Mouse (Mus musculus) midbrain, embryonic 14.5 days (tissue): Measurements from ENCODE around the gene Man1c1. TPM values are rescaled to one million over a fixed set of nuclear protein-coding genes. Genes with fewer than 3 reads are reported as not detected.

ENCODE experiments used
- ATAC-seq: fragments of 200-750 bp; cut with Nextera tagmentation; 2 replicates; pipeline ENCODE4 v1.8.0; 2017; ENCODE audit warnings: moderate number of reproducible peaks, moderate library complexity; ENCODE audit not compliant: low FRiP score, low TSS enrichment
- DNase-seq: peaks from one replicate; pipeline ENCODE4 v3.0.0-alpha.2; 2015
- H3K27ac ChIP-seq: fragments of 300-500 bp; sonication (generic); replicated peaks from 2 replicates; pipeline ENCODE4 v1.5.1; 2014; ENCODE audit warnings: mild to moderate bottlenecking, low read depth, low read length, moderate library complexity
- H3K27me3 ChIP-seq: fragments of 300-500 bp; sonication (generic); 2 replicates; pipeline ENCODE4 v1.6.1; 2014; ENCODE audit warnings: low read length, control low read depth, mixed read lengths; ENCODE audit not compliant: control insufficient read depth, insufficient read depth
- H3K36me3 ChIP-seq: fragments of 300-500 bp; sonication (generic); 2 replicates; pipeline ENCODE4 v1.6.1; 2014; ENCODE audit warnings: low read length, control low read depth; ENCODE audit not compliant: control insufficient read depth, insufficient read depth
- H3K4me1 ChIP-seq: fragments of 300-500 bp; sonication (generic); 2 replicates; pipeline ENCODE4 v1.6.1; 2014; ENCODE audit warnings: mild to moderate bottlenecking, antibody characterized with exemption, low read length, control low read depth; ENCODE audit not compliant: control insufficient read depth, insufficient read depth
- H3K4me2 ChIP-seq: fragments of 300-500 bp; sonication (generic); 2 replicates; pipeline ENCODE4 v1.6.1; 2014; ENCODE audit warnings: mild to moderate bottlenecking, low read length, moderate library complexity
- H3K4me3 ChIP-seq: fragments of 300-500 bp; sonication (generic); replicated peaks from 2 replicates; pipeline ENCODE4 v1.5.1; 2014; ENCODE audit warnings: low read depth, low read length
- H3K9ac ChIP-seq: fragments of 300-500 bp; sonication (generic); replicated peaks from 2 replicates; pipeline ENCODE4 v1.6.1; 2014; ENCODE audit warnings: mild to moderate bottlenecking, low read length, moderate library complexity
- H3K9me3 ChIP-seq: fragments of 300-500 bp; sonication (generic); 2 replicates; pipeline ENCODE4 v1.6.1; 2016; ENCODE audit warnings: low read length, control low read depth, mixed read lengths; ENCODE audit not compliant: control insufficient read depth
- WGBS: fragments of 180-500 bp; shearing (Covaris S2); extraction: QIAGEN DNeasy Blood & Tissue Kit; methylation state at CpG from one replicate; pipeline ENCODE4 v1.1.7; 2014; 5-methylcytosine and 5-hydroxymethylcytosine counted together
- polyA plus RNA-seq: library from polyadenylated mRNA; unstranded; fragments of >200 nt; fragmentation: Nextera tagmentation; extraction: Ambion mirVana; gene quantifications from 2 replicates; pipeline ENCODE4 v1.2.1, GENCODE M21; 2014

Man1c1 gene
- polyA plus RNA-seq, 1 experiment from 2014 or later: 4.9 TPM

- Histone ChIP-seq H3K36me3 (no peaks in the 10 kb centered on the region), H3K9me3 (no peaks in the 10 kb centered on the region), H3K9ac (no peak overlapping the region), H3K4me2 (no peak overlapping the region), H3K27me3 (no peaks in the 10 kb centered on the region), H3K4me1 (no peaks in the 10 kb centered on the region), H3K27ac (no peak overlapping the region), H3K4me3 (no peak overlapping the region)
- DNase-seq: no peak
- ATAC-seq: no peak
- WGBS: 87% methylated on average over 21 of the region's 21 CpGs
Observed at GRCm38 (mm10) chr4:134645042-134645948, 58.8 kb downstream of the Man1c1 start.

- no peak for DNase-seq
- H3K27me3 ChIP-seq: no peaks in the 10 kb centered on the region
- no peaks in the 10 kb centered on the region for H3K36me3 ChIP-seq
- no peak overlapping the region for H3K4me3 ChIP-seq
- no peaks in the 10 kb centered on the region for H3K4me1 ChIP-seq
- no peak overlapping the region for H3K4me2 ChIP-seq
- WGBS: 92% methylated on average over 6 of the region's 6 CpGs
- no peak overlapping the region for H3K9ac ChIP-seq
- no peak for ATAC-seq
- H3K9me3 ChIP-seq: no peaks in the 10 kb centered on the region
- no peak overlapping the region for H3K27ac ChIP-seq
Observed at GRCm38 (mm10) chr4:134644410-134644809, 59.7 kb downstream of the Man1c1 start.

GRCm38 (mm10) chr4:134641711-134642516 is 62.2 kb downstream of the Man1c1 start:
- no peaks in the 10 kb centered on the region for H3K27me3 ChIP-seq
- H3K27ac ChIP-seq: no peak overlapping the region
- H3K4me2 ChIP-seq: no peak overlapping the region
- 86% methylated on average over 30 of the region's 30 CpGs for WGBS
- no peak overlapping the region for H3K4me3 ChIP-seq
- no peaks in the 10 kb centered on the region for H3K4me1 ChIP-seq
- no peak overlapping the region for H3K9ac ChIP-seq
- H3K9me3 ChIP-seq: no peaks in the 10 kb centered on the region
- ATAC-seq: no peak
- no peak for DNase-seq
- H3K36me3 ChIP-seq: no peaks in the 10 kb centered on the region

GRCm38 (mm10) chr4:134639325-134639724 is 64.8 kb downstream of the Man1c1 start:
- Histone ChIP-seq H3K9ac (no peak overlapping the region), H3K36me3 (no peaks in the 10 kb centered on the region), H3K27ac (no peak overlapping the region), H3K27me3 (no peaks in the 10 kb centered on the region), H3K4me1 (no peaks in the 10 kb centered on the region), H3K9me3 (no peaks in the 10 kb centered on the region), H3K4me2 (no peak overlapping the region), H3K4me3 (no peak overlapping the region)
- WGBS: 94% methylated on average over 7 of the region's 7 CpGs
- DNase-seq: no peak
- ATAC-seq: no peak

GRCm38 (mm10) chr4:134638111-134638550 is 66.0 kb downstream of the Man1c1 start:
- no peaks in the 10 kb centered on the region for H3K27me3 ChIP-seq
- no peaks in the 10 kb centered on the region for H3K36me3 ChIP-seq
- DNase-seq: no peak
- no peaks in the 10 kb centered on the region for H3K9me3 ChIP-seq
- H3K9ac ChIP-seq: no peak overlapping the region
- H3K4me1 ChIP-seq: no peaks in the 10 kb centered on the region
- no peak overlapping the region for H3K4me2 ChIP-seq
- WGBS: 81% methylated on average over 5 of the region's 5 CpGs
- no peak for ATAC-seq
- H3K27ac ChIP-seq: no peak overlapping the region
- H3K4me3 ChIP-seq: no peak overlapping the region

- Histone ChIP-seq H3K9me3 (no peaks in the 10 kb centered on the region), H3K4me1 (peaks cover 11% of the 10 kb centered on the region), H3K27me3 (no peaks in the 10 kb centered on the region), H3K4me2 (no peak overlapping the region), H3K4me3 (no peak overlapping the region), H3K9ac (no peak overlapping the region), H3K36me3 (no peaks in the 10 kb centered on the region), H3K27ac (no peak overlapping the region)
- ATAC-seq (no peak), DNase-seq (no peak)
- 56% methylated on average over 8 of the region's 8 CpGs for WGBS
Observed at GRCm38 (mm10) chr4:134636406-134636805, 67.7 kb downstream of the Man1c1 start.

- H3K4me2 ChIP-seq: no peak overlapping the region
- no peaks in the 10 kb centered on the region for H3K9me3 ChIP-seq
- no peak for ATAC-seq
- 70% methylated on average over 13 of the region's 13 CpGs for WGBS
- no peak overlapping the region for H3K9ac ChIP-seq
- no peak overlapping the region for H3K27ac ChIP-seq
- peaks cover 15% of the 10 kb centered on the region for H3K4me1 ChIP-seq
- no peak for DNase-seq
- H3K27me3 ChIP-seq: no peaks in the 10 kb centered on the region
- H3K36me3 ChIP-seq: no peaks in the 10 kb centered on the region
- no peak overlapping the region for H3K4me3 ChIP-seq
Observed at GRCm38 (mm10) chr4:134634001-134634400, 70.1 kb downstream of the Man1c1 start.

GRCm38 (mm10) chr4:134632131-134632711 is 71.9 kb downstream of the Man1c1 start:
- H3K36me3 ChIP-seq: no peaks in the 10 kb centered on the region
- peak overlapping the region; percentile 71 for H3K27ac ChIP-seq
- H3K27me3 ChIP-seq: no peaks in the 10 kb centered on the region
- no peak overlapping the region for H3K4me3 ChIP-seq
- H3K9me3 ChIP-seq: no peaks in the 10 kb centered on the region
- WGBS: 14% methylated on average over 13 of the region's 13 CpGs
- H3K4me2 ChIP-seq: no peak overlapping the region
- 0 out of 2 replicates have a peak overlapping the region, but pooled peaks have one; percentile 10 for H3K9ac ChIP-seq
- H3K4me1 ChIP-seq: peaks cover 15% of the 10 kb centered on the region
- DNase-seq (peak; percentile 67), ATAC-seq (no peak; the same call in 1 of the 2 replicates)
